Mouse (Mus musculus) neural tube, embryonic 11.5 days (tissue): Measurements from ENCODE around the gene Ldlr. TPM values are rescaled to one million over a fixed set of nuclear protein-coding genes. Genes with fewer than 3 reads are reported as not detected.
"Not testable (repeated sequence)": the region's sequence is repeated elsewhere in the genome, so short reads cannot be mapped to it uniquely, and the experiment has no call there.

Experiments
- ATAC-seq: fragments of 200-750 bp; cut with Nextera tagmentation; 2 replicates; pipeline ENCODE4 v1.8.0; 2017; ENCODE audit warnings: moderate number of reproducible peaks, mild to moderate bottlenecking, moderate TSS enrichment, moderate library complexity; ENCODE audit not compliant: insufficient read depth, low FRiP score, low TSS enrichment
- DNase-seq: peaks from one replicate; pipeline ENCODE4 v3.0.0-alpha.2; 2015; ENCODE audit warnings: low spot score
- H3K27ac ChIP-seq: fragments of 300-500 bp; sonication (generic); 2 replicates; pipeline ENCODE4 v1.5.1; 2014; ENCODE audit warnings: low read depth, mild to moderate bottlenecking, low read length
- H3K27me3 ChIP-seq: fragments of 300-500 bp; sonication (generic); 2 replicates; pipeline ENCODE4 v1.6.1; 2014; ENCODE audit warnings: mild to moderate bottlenecking, low read length, mixed read lengths; ENCODE audit not compliant: control insufficient read depth, insufficient read depth
- H3K36me3 ChIP-seq: fragments of 300-500 bp; sonication (generic); 2 replicates; pipeline ENCODE4 v1.6.1; 2014; ENCODE audit warnings: mild to moderate bottlenecking, low read length, moderate library complexity, mixed read lengths; ENCODE audit not compliant: control insufficient read depth, insufficient read depth
- H3K4me1 ChIP-seq: fragments of 300-500 bp; sonication (generic); 2 replicates; pipeline ENCODE4 v1.6.1; 2014; ENCODE audit warnings: low read length, mixed read lengths; ENCODE audit not compliant: control insufficient read depth, insufficient read depth
- H3K4me2 ChIP-seq: fragments of 300-500 bp; sonication (generic); 2 replicates; pipeline ENCODE4 v1.6.1; 2014; ENCODE audit warnings: low read depth, mild to moderate bottlenecking, moderate library complexity
- H3K4me3 ChIP-seq: fragments of 300-500 bp; sonication (generic); 2 replicates; pipeline ENCODE4 v1.5.1; 2014; ENCODE audit warnings: low read depth, low read length
- H3K9ac ChIP-seq: fragments of 300-500 bp; sonication (generic); 2 replicates; pipeline ENCODE4 v1.6.1; 2014; ENCODE audit warnings: mild to moderate bottlenecking, low read length
- H3K9me3 ChIP-seq: fragments of 300-500 bp; sonication (generic); 2 replicates; pipeline ENCODE4 v1.6.1; 2016; ENCODE audit warnings: low read length; ENCODE audit not compliant: control insufficient read depth
- WGBS: fragments of 180-500 bp; shearing (Covaris S2); extraction: QIAGEN DNeasy Blood & Tissue Kit; methylation state at CpG from one replicate; pipeline ENCODE4 v1.1.7; 2014; 5-methylcytosine and 5-hydroxymethylcytosine counted together
- polyA plus RNA-seq: library from polyadenylated mRNA; unstranded; fragments of >200 nt; fragmentation: Nextera tagmentation; extraction: Ambion mirVana; gene quantifications from 2 replicates; pipeline ENCODE4 v1.2.1, GENCODE M21; 2014

Ldlr gene
- polyA plus RNA-seq, 1 experiment from 2014 or later = 22.5 TPM

DNA sequence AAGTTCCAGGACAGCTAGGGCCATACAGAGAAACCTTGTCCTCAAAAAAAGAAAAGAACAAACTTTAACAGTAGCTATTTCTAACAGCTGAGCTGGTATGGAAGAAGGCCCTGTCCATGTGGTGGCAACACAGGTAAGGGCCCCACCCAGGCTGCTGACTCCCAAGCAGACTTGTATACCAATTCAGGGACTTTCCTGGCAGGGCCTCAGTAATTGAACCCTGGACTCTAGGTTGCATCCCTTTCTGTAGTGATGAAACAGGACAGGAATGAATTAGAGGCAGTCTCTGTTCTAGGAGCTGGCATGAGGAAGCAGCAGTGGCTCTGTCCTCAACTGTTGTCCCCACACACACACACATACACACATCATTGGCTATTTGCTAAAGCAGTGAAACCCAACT lies 29.2 kb upstream of the Ldlr start:
- Histone ChIP-seq H3K4me3 (no peak overlapping the region), H3K9ac (no peak overlapping the region), H3K27ac (no peak overlapping the region), H3K4me1 (no peaks in the 10 kb centered on the region), H3K27me3 (no peaks in the 10 kb centered on the region), H3K9me3 (no peaks in the 10 kb centered on the region), H3K36me3 (peaks cover 21% of the 10 kb centered on the region), H3K4me2 (no peak overlapping the region)
- ATAC-seq = no peak
- DNase-seq = no peak

GRCm38 (mm10) chr9:21695229-21695792 lies 28.0 kb upstream of the Ldlr start:
- peaks cover 24% of the 10 kb centered on the region for H3K36me3 ChIP-seq
- H3K9ac ChIP-seq = no peak overlapping the region
- H3K4me1 ChIP-seq = no peaks in the 10 kb centered on the region
- H3K4me2 ChIP-seq = no peak overlapping the region
- ATAC-seq (no peak), DNase-seq (no peak)
- H3K27me3 ChIP-seq = no peaks in the 10 kb centered on the region
- WGBS = 94% methylated on average over 5 of the region's 5 CpGs
- H3K4me3 ChIP-seq = no peak overlapping the region
- no peak overlapping the region for H3K27ac ChIP-seq
- no peaks in the 10 kb centered on the region for H3K9me3 ChIP-seq

DNA sequence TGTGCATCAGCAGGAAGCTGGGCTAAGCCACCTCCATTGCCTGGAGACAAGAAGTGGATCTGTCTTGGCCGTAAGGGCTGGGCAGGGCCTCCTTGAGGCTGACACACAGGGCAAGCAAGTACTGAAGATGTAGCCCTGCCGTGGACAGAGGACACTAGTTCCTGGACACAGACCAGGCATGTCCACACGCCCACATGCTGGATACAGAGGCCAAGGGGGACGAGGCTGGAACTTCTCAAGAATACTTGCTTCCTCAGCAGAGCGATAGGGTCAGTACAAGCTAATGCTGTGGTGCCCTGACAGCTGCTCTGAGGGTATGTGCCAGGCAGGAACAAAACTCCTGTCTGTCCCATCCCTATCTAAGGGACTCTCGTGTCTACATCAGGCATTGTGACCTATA lies 26.2 kb upstream of the Ldlr start:
- no peak for DNase-seq
- 89% methylated on average over 6 of the region's 6 CpGs for WGBS
- no peaks in the 10 kb centered on the region for H3K27me3 ChIP-seq

DNA sequence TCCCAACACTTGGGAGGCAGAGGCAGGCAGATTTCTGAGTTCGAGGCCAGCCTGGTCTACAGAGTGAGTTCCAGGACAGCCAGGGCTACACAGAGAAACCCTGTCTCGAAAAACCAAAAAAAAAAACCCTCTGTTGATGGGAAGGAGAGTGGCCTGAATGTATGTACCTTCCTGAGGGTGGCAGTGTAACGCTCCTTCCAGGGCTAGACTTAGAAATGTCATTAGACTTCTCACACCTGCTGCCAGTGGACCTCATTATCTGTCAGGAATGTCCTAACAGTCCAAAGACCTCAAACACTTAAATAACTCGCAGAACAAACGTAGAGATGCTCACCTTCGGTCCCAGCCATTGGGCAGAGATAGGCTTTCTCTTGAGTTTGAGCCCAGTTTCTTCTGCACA lies 24.0 kb upstream of the Ldlr start:
- not testable (repeated sequence) for H3K4me3 ChIP-seq, H3K9me3 ChIP-seq, H3K27ac ChIP-seq, ATAC-seq, H3K27me3 ChIP-seq, H3K9ac ChIP-seq, H3K4me2 ChIP-seq, H3K4me1 ChIP-seq, DNase-seq
- H3K36me3 ChIP-seq = peaks cover 48% of the 10 kb centered on the region
- WGBS = 92% methylated on average over 6 of the region's 6 CpGs

More for the DNA sequence above, 26.2 kb upstream of the Ldlr start:
- no peak overlapping the region for H3K9ac ChIP-seq
- no peak for ATAC-seq
- H3K4me1 ChIP-seq = no peaks in the 10 kb centered on the region
- no peak overlapping the region for H3K4me3 ChIP-seq
- no peak overlapping the region for H3K27ac ChIP-seq
- H3K4me2 ChIP-seq = no peak overlapping the region
- H3K36me3 ChIP-seq = peaks cover 35% of the 10 kb centered on the region
- H3K9me3 ChIP-seq = no peaks in the 10 kb centered on the region

- H3K4me3 ChIP-seq = no peak overlapping the region
- peaks cover 49% of the 10 kb centered on the region for H3K36me3 ChIP-seq
- ATAC-seq (no peak), DNase-seq (no peak)
- H3K27ac ChIP-seq = no peak overlapping the region
- H3K4me2 ChIP-seq = no peak overlapping the region
- H3K4me1 ChIP-seq = no peaks in the 10 kb centered on the region
- H3K9ac ChIP-seq = no peak overlapping the region
- WGBS = 88% methylated on average over 14 of the region's 14 CpGs
- no peaks in the 10 kb centered on the region for H3K27me3 ChIP-seq
- H3K9me3 ChIP-seq = no peaks in the 10 kb centered on the region
These were observed 22.2 kb upstream of the Ldlr start for GRCm38 (mm10) chr9:21701091-21701490.

DNA sequence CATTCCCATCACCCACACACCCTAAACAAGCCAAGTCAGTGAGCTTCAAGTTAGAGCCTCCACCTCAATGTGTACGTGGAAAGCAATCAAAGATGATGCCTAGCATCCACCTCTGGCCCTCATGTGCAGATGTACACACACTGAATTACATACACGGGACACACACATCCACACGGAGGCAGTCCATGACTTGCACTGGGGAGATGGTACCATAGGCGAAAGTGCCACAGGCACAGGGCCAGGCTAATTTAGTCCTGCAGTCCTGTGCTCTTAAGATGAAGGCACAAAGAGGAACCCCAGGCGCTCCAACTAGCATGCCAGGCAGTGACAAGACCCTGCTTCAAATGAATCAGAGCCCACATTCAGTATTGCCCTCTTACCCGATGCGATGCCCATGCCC lies 19.8 kb upstream of the Ldlr start:
- Histone ChIP-seq H3K36me3 (peaks cover 50% of the 10 kb centered on the region), H3K4me1 (no peaks in the 10 kb centered on the region), H3K9ac (no peak overlapping the region), H3K27me3 (no peaks in the 10 kb centered on the region), H3K4me3 (no peak overlapping the region), H3K27ac (no peak overlapping the region), H3K9me3 (no peaks in the 10 kb centered on the region), H3K4me2 (no peak overlapping the region)
- WGBS = 97% methylated on average over 7 of the region's 7 CpGs
- DNase-seq (no peak), ATAC-seq (no peak)

DNA sequence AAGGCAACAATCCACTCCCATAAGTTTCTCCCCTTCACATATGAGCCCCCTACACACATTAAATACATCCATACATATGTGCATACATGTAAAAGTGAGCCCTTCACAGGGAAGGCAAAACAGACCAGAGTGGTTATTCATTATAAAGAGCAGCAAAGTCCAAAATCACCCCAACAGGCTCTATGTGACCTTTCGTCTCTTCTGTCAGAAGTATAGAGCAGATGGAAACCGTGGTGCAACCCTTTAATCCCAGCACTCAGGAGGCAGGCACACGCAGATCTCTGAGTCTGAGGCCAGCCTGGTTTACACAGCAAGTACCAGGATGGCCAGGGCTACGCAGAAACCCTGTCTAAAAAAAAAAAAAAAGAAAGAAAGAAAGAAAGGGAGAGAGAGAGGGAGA lies 17.2 kb upstream of the Ldlr start:
- Histone ChIP-seq H3K9me3 (no peaks in the 10 kb centered on the region), H3K4me1 (no peaks in the 10 kb centered on the region), H3K4me2 (no peak overlapping the region), H3K27ac (no peak overlapping the region), H3K27me3 (no peaks in the 10 kb centered on the region), H3K36me3 (peaks cover 34% of the 10 kb centered on the region), H3K4me3 (no peak overlapping the region), H3K9ac (no peak overlapping the region)
- WGBS = 85% methylated on average over 4 of the region's 4 CpGs
- DNase-seq (no peak), ATAC-seq (no peak)

GRCm38 (mm10) chr9:21706586-21707265 lies 16.6 kb upstream of the Ldlr start:
- no peak for ATAC-seq
- no peak overlapping the region for H3K4me2 ChIP-seq
- H3K27me3 ChIP-seq = no peaks in the 10 kb centered on the region
- peaks cover 28% of the 10 kb centered on the region for H3K36me3 ChIP-seq
- H3K4me3 ChIP-seq = no peak overlapping the region
- H3K27ac ChIP-seq = no peak overlapping the region
- H3K9me3 ChIP-seq = no peaks in the 10 kb centered on the region
- DNase-seq = no peak
- H3K9ac ChIP-seq = no peak overlapping the region
- 88% methylated on average over 8 of the region's 8 CpGs for WGBS
- no peaks in the 10 kb centered on the region for H3K4me1 ChIP-seq

GRCm38 (mm10) chr9:21709340-21709739 lies 13.9 kb upstream of the Ldlr start:
- no peak overlapping the region for H3K27ac ChIP-seq
- H3K4me2 ChIP-seq = no peak overlapping the region
- no peak overlapping the region for H3K4me3 ChIP-seq
- H3K4me1 ChIP-seq = no peaks in the 10 kb centered on the region
- no peak overlapping the region for H3K9ac ChIP-seq
- whole genome bisulfite sequencing = 95% methylated on average over 3 of the region's 3 CpGs
- ATAC-seq (no peak), DNase-seq (no peak)
- H3K9me3 ChIP-seq = no peaks in the 10 kb centered on the region
- H3K36me3 ChIP-seq = peaks cover 11% of the 10 kb centered on the region; the same call in 1 of the 2 replicates
- no peaks in the 10 kb centered on the region for H3K27me3 ChIP-seq
